Comparison of ENCODE assay signal across 8 mouse cellular contexts in the genomic region with DNA sequence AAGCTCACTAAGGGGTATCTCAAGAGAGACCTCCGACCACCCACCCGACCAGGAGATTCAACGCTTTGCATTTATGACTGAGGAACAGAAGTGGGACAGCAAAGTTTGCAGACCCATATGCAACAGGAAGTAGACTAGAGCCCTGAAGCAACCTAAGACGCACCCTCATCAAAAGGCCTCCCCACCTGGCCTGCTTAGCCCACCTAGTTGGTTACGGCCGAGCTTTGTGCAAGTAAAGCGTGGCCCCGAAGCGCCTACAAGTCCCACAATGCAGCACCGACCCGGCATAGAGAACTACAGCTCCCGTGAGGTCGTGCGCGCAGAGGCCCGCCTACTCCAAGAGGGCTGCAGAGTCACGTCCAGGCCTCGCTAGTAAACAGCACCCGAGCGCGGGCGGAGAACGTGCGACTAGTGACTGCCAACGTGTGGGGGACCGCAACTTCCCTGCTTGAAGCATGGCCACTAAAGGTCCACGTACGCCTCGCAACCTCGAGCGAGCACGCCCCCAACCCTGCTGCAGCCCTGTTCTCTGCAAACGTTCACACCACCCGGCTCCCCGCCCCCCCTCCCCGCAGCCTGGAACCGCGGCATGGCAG. TPM values are rescaled to one million over a fixed set of nuclear protein-coding genes. Genes with fewer than 3 reads are reported as not detected.
DNase-seq lines count a peak whose midpoint lies in the region; ATAC-seq and TF ChIP-seq lines count a peak whose summit lies in the region.

No protein-coding gene starts in this region.

- DNase-seq in 3T3-L1 (ENCODE audit: low read depth, low spot score) = peak; percentile 96
- peak; percentile 92 to 93 for DNase-seq in adrenal gland, postnatal 36 days
- DNase-seq in heart, adult 18-20 months = peak; percentile 93 to 94
- peak; percentile 96 for DNase-seq in kidney, adult 2 months
- peak; percentile 96 for DNase-seq in limb, embryonic 11.5 days (ENCODE audit: low spot score)

- H3K9ac ChIP-seq in embryonic facial prominence, embryonic 12.5 days = peak overlapping the region; percentile 77
- peak overlapping the region; percentile 85 for H3K9ac ChIP-seq in limb, embryonic 11.5 days (ENCODE audit: low read length)
- peak overlapping the region; percentile 87 for H3K9ac ChIP-seq in midbrain, embryonic 13.5 days (replicated peaks)

- no peaks in the 10 kb centered on the region for H3K9me3 ChIP-seq in embryonic facial prominence, embryonic 12.5 days
- H3K9me3 ChIP-seq in limb, embryonic 11.5 days (ENCODE audit: control insufficient read depth, low read length) = no peaks in the 10 kb centered on the region
- no peaks in the 10 kb centered on the region for H3K9me3 ChIP-seq in midbrain, embryonic 13.5 days

- no peaks in the 10 kb centered on the region for H3K27me3 ChIP-seq in embryonic facial prominence, embryonic 12.5 days
- H3K27me3 ChIP-seq in kidney, adult 2 months (replicated peaks; ENCODE audit: control insufficient read depth, insufficient read depth, low read length) = no peaks in the 10 kb centered on the region
- H3K27me3 ChIP-seq in limb, embryonic 11.5 days (ENCODE audit: control insufficient read depth, insufficient read depth, low read length) = no peaks in the 10 kb centered on the region
- 0 out of 2 replicates have a peak, but pooled peaks cover 3% of the 10 kb centered on the region for H3K27me3 ChIP-seq in midbrain, embryonic 13.5 days
- no peaks in the 10 kb centered on the region for H3K27me3 ChIP-seq in small intestine, adult 2 months (ENCODE audit: control insufficient read depth, insufficient read depth, low read length)

- no peak for TF ChIP-seq CTCF in kidney, adult 2 months (conservative IDR thresholded peaks at IDR 0.05; ENCODE audit: insufficient read depth, insufficient read length, low read depth, low read length)
- no peak for TF ChIP-seq CTCF in small intestine, adult 2 months (IDR thresholded peaks at IDR 0.05; ENCODE audit: extremely low read depth, insufficient read length, insufficient replicate concordance, low read depth, low read length)

- under 1% methylated on average over 38 of the region's 38 CpGs for WGBS in embryonic facial prominence, embryonic 12.5 days
- WGBS in kidney, adult 2 months = under 1% methylated on average over 38 of the region's 38 CpGs
- WGBS in limb, embryonic 11.5 days = under 1% methylated on average over 38 of the region's 38 CpGs
- under 1% methylated on average over 38 of the region's 38 CpGs for WGBS in midbrain, embryonic 13.5 days
- WGBS in small intestine, adult 2 months = under 1% methylated on average over 38 of the region's 38 CpGs

- peak overlapping the region; percentile 62 for H3K4me3 ChIP-seq in embryonic facial prominence, embryonic 12.5 days
- H3K4me3 ChIP-seq in kidney, adult 2 months (ENCODE audit: insufficient read depth, low read depth, low read length) = peak overlapping the region; percentile 62
- H3K4me3 ChIP-seq in limb, embryonic 11.5 days (ENCODE audit: low read depth, low read length) = peak overlapping the region; percentile 81
- peak overlapping the region; percentile 71 for H3K4me3 ChIP-seq in midbrain, embryonic 13.5 days (replicated peaks)
- H3K4me3 ChIP-seq in small intestine, adult 2 months (ENCODE audit: low read depth, low read length) = peak overlapping the region; percentile 82

- peak; percentile 90 for TF ChIP-seq POLR2A in kidney, adult 2 months (IDR thresholded peaks at IDR 0.05; ENCODE audit: low read depth, low read length)
- TF ChIP-seq POLR2A in small intestine, adult 2 months (IDR thresholded peaks at IDR 0.05; ENCODE audit: low read depth, low read length) = peak; percentile 71; the same call in 1 of the 2 replicates

- peaks cover 27% of the 10 kb centered on the region for H3K4me1 ChIP-seq in embryonic facial prominence, embryonic 12.5 days
- H3K4me1 ChIP-seq in kidney, adult 2 months (ENCODE audit: control insufficient read depth, insufficient read depth, low read length) = peaks cover 11% of the 10 kb centered on the region
- H3K4me1 ChIP-seq in limb, embryonic 11.5 days (ENCODE audit: control insufficient read depth, insufficient read depth, low read length) = peaks cover 21% of the 10 kb centered on the region
- peaks cover 22% of the 10 kb centered on the region for H3K4me1 ChIP-seq in midbrain, embryonic 13.5 days (replicated peaks)
- H3K4me1 ChIP-seq in small intestine, adult 2 months (ENCODE audit: control insufficient read depth, insufficient read depth, insufficient read length, low read length) = peaks cover 7% of the 10 kb centered on the region

- no peaks in the 10 kb centered on the region for H3K36me3 ChIP-seq in embryonic facial prominence, embryonic 12.5 days
- H3K36me3 ChIP-seq in kidney, adult 2 months (ENCODE audit: control insufficient read depth, insufficient read depth, low read length) = no peaks in the 10 kb centered on the region
- no peaks in the 10 kb centered on the region for H3K36me3 ChIP-seq in limb, embryonic 11.5 days (ENCODE audit: control insufficient read depth, insufficient read depth, low read length)
- no peaks in the 10 kb centered on the region for H3K36me3 ChIP-seq in midbrain, embryonic 13.5 days
- no peaks in the 10 kb centered on the region for H3K36me3 ChIP-seq in small intestine, adult 2 months (ENCODE audit: control insufficient read depth, insufficient read depth, low read length)

- H3K4me2 ChIP-seq in embryonic facial prominence, embryonic 12.5 days (replicated peaks) = peak overlapping the region; percentile 76
- peak overlapping the region; percentile 86 for H3K4me2 ChIP-seq in limb, embryonic 11.5 days (ENCODE audit: low read depth, severe bottlenecking)
- H3K4me2 ChIP-seq in midbrain, embryonic 13.5 days (replicated peaks) = peak overlapping the region; percentile 87

- peak overlapping the region; percentile 95 for H3K27ac ChIP-seq in embryonic facial prominence, embryonic 12.5 days
- H3K27ac ChIP-seq in kidney, adult 2 months (ENCODE audit: insufficient read depth, low read depth, low read length) = peak overlapping the region; percentile 79
- H3K27ac ChIP-seq in limb, embryonic 11.5 days (replicated peaks; ENCODE audit: low read depth, low read length) = peak overlapping the region; percentile 89
- peak overlapping the region; percentile 94 for H3K27ac ChIP-seq in midbrain, embryonic 13.5 days
- H3K27ac ChIP-seq in small intestine, adult 2 months (ENCODE audit: insufficient read depth, low read depth, low read length) = peak overlapping the region; percentile 98

- ATAC-seq in embryonic facial prominence, embryonic 12.5 days (ENCODE audit: insufficient number of reproducible peaks, insufficient read depth, low FRiP score, low TSS enrichment) = peak; percentile 90
- peak; percentile 80 for ATAC-seq in limb, embryonic 11.5 days (ENCODE audit: insufficient number of reproducible peaks, low FRiP score, low TSS enrichment, low read depth)
- peak; percentile 93 for ATAC-seq in midbrain, embryonic 13.5 days

RNA-seq across cellular contexts. Expression of a gene that starts 1.2 kb away (rescaled TPM):
- total RNA-seq in adrenal gland, postnatal 36 days (2021) = 1 to 10 TPM; 3.2 to 7.9 TPM
- polyA plus RNA-seq in embryonic facial prominence, embryonic 12.5 days (2016; fragmentation: Nextera tagmentation; extraction: Ambion mirVana) = 27.8 and 31.5 TPM in 2 replicates
- total RNA-seq in heart, adult 18-20 months (2021) = 1 to 10 TPM; 2.1 to 2.6 TPM
- polyA plus RNA-seq in kidney, adult 2 months (2012; rRNA removed) = 4.5 and 5.1 TPM in 2 replicates
- polyA plus RNA-seq in limb, embryonic 11.5 days (2014; fragmentation: Nextera tagmentation; extraction: Ambion mirVana) = 34.7 and 35.3 TPM in 2 replicates
- 10.5 and 11.2 TPM in 2 replicates for polyA plus RNA-seq in midbrain, embryonic 13.5 days (2015; fragmentation: Nextera tagmentation; extraction: Ambion mirVana)
- 4.0 and 8.3 TPM in 2 replicates for polyA plus RNA-seq in small intestine, adult 2 months (2012; rRNA removed)

RNA-seq across cellular contexts. Expression of a gene that starts 16.9 kb away (rescaled TPM):
- 1 to 10 TPM; 6.7 to 8.2 TPM for total RNA-seq in adrenal gland, postnatal 36 days (2021)
- polyA plus RNA-seq in embryonic facial prominence, embryonic 12.5 days (2016; fragmentation: Nextera tagmentation; extraction: Ambion mirVana) = 29.5 and 31.9 TPM in 2 replicates
- 100 to 1,000 TPM; 782 to 831 TPM for total RNA-seq in heart, adult 18-20 months (2021)
- polyA plus RNA-seq in kidney, adult 2 months (2012; rRNA removed) = 3.1 and 6.9 TPM in 2 replicates
- polyA plus RNA-seq in limb, embryonic 11.5 days (2014; fragmentation: Nextera tagmentation; extraction: Ambion mirVana) = 29.7 and 31.8 TPM in 2 replicates
- polyA plus RNA-seq in midbrain, embryonic 13.5 days (2015; fragmentation: Nextera tagmentation; extraction: Ambion mirVana) = 20.5 and 21.6 TPM in 2 replicates
- 0.18 and 0.25 TPM in 2 replicates for polyA plus RNA-seq in small intestine, adult 2 months (2012; rRNA removed)

RNA-seq across cellular contexts. Expression of a gene that starts 36.0 kb away (rescaled TPM):
- total RNA-seq in adrenal gland, postnatal 36 days (2021) = 10 to 100 TPM; 19.9 to 20.1 TPM
- 33.0 and 33.4 TPM in 2 replicates for polyA plus RNA-seq in embryonic facial prominence, embryonic 12.5 days (2016; fragmentation: Nextera tagmentation; extraction: Ambion mirVana)
- 1 to 10 TPM; 6.2 to 8.5 TPM for total RNA-seq in heart, adult 18-20 months (2021)
- polyA plus RNA-seq in kidney, adult 2 months (2012; rRNA removed) = 210 and 226 TPM in 2 replicates
- 26.2 and 27.4 TPM in 2 replicates for polyA plus RNA-seq in limb, embryonic 11.5 days (2014; fragmentation: Nextera tagmentation; extraction: Ambion mirVana)
- 20.0 and 26.3 TPM in 2 replicates for polyA plus RNA-seq in midbrain, embryonic 13.5 days (2015; fragmentation: Nextera tagmentation; extraction: Ambion mirVana)
- polyA plus RNA-seq in small intestine, adult 2 months (2012; rRNA removed) = 8.6 and 10.1 TPM in 2 replicates

Comparison
In these comparisons a context has a peak if more than half of its experiments do, and no peak if none do; other contexts are left out.
1. Peak in every context shown above with its lines: DNase-seq, ATAC-seq, H3K4me3 ChIP-seq and H3K27ac ChIP-seq.